Mouse (Mus musculus): ENCODE data around the gene Gm9936.
"Not testable (repeated sequence)": the region's sequence is repeated elsewhere in the genome, so short reads cannot be mapped to it uniquely, and the experiment has no call there.

Gene Gm9936

GRCm38 (mm10) chr5:114840481-114840880, 18.0 kb downstream of the Gm9936 start:
- DNase-seq (ENCODE audit: extremely low spot score), result not testable (repeated sequence)

- no peak for DNase-seq (ENCODE audit: extremely low spot score)
Measured at GRCm38 (mm10) chr5:114836886-114837285, 21.6 kb downstream of the Gm9936 start.

GRCm38 (mm10) chr5:114829740-114830139, 28.7 kb downstream of the Gm9936 start:
- DNase-seq (ENCODE audit: extremely low spot score), result no peak

- DNase-seq (ENCODE audit: extremely low spot score), result no peak
Measured at GRCm38 (mm10) chr5:114827427-114827826, 31.1 kb downstream of the Gm9936 start.

- peak; percentile 89 for DNase-seq (ENCODE audit: extremely low spot score)
Measured at GRCm38 (mm10) chr5:114825978-114826691, 32.3 kb downstream of the Gm9936 start.

GRCm38 (mm10) chr5:114824197-114824596, 34.3 kb downstream of the Gm9936 start:
- peak; percentile 44 for DNase-seq (ENCODE audit: extremely low spot score)

- peak; percentile 93 for DNase-seq (ENCODE audit: extremely low spot score)
Measured at GRCm38 (mm10) chr5:114822796-114823688, 35.4 kb downstream of the Gm9936 start, which contains the start of gene 1500011B03Rik. Gene 1500011B03Rik, minus strand, starts transcription at chr5:114823468.

GRCm38 (mm10) chr5:114818124-114818523, 40.4 kb downstream of the Gm9936 start:
- no peak for DNase-seq (ENCODE audit: extremely low spot score)

- no peak for DNase-seq (ENCODE audit: extremely low spot score)
Measured at GRCm38 (mm10) chr5:114816599-114816998, 41.9 kb downstream of the Gm9936 start.

GRCm38 (mm10) chr5:114813525-114814181, 44.8 kb downstream of the Gm9936 start:
- peak; percentile 92 for DNase-seq (ENCODE audit: extremely low spot score)

GRCm38 (mm10) chr5:114809826-114810225, 48.7 kb downstream of the Gm9936 start:
- DNase-seq (ENCODE audit: extremely low spot score), result no peak

- no peak for DNase-seq (ENCODE audit: extremely low spot score)
Measured at GRCm38 (mm10) chr5:114809181-114809756, 49.2 kb downstream of the Gm9936 start.

GRCm38 (mm10) chr5:114808385-114808784, 50.1 kb downstream of the Gm9936 start:
- no peak for DNase-seq (ENCODE audit: extremely low spot score)

GRCm38 (mm10) chr5:114807893-114808292, 50.6 kb downstream of the Gm9936 start:
- no peak for DNase-seq (ENCODE audit: extremely low spot score)

- DNase-seq (ENCODE audit: extremely low spot score), result no peak
Measured at GRCm38 (mm10) chr5:114807468-114807867, 51.0 kb downstream of the Gm9936 start.

GRCm38 (mm10) chr5:114807063-114807462, 51.4 kb downstream of the Gm9936 start:
- no peak for DNase-seq (ENCODE audit: extremely low spot score)

- no peak for DNase-seq (ENCODE audit: extremely low spot score)
Measured at GRCm38 (mm10) chr5:114806636-114807035, 51.8 kb downstream of the Gm9936 start.

Measured in embryo, embryonic 9.5 days (tissue).